Mouse (Mus musculus) left cerebral cortex, adult 2 months (tissue): ENCODE measurements around the gene Homer1. TPM values are rescaled to one million over a fixed set of nuclear protein-coding genes. Genes with fewer than 3 reads are reported as not detected.

Experiments
- DNase-seq, 2 experiments: peaks; one replicate each; pipeline ENCODE4 v3.0.0; 2021 to 2022; ENCODE audit warnings: low spot score in 2 of 2, mixed read lengths in 1 of 2; ENCODE audit errors: extremely low spot score in 1 of 2
- H3K27ac ChIP-seq: fragments of 200-600 bp; 2 replicates; pipeline ENCODE4 v1.8.1; 2022
- H3K4me3 ChIP-seq: fragments of 200-600 bp; 2 replicates; pipeline ENCODE4 v1.8.1; 2022
- CTCF ChIP-seq: fragments of 200-600 bp; IDR thresholded peaks from 2 replicates; pipeline ENCODE4 v1.8.1; 2022; ENCODE audit warnings: antibody characterized with exemption, mild to moderate bottlenecking, moderate library complexity
- intact Hi-C: fragments of 180-260 bp; cut with DNase I; formaldehyde crosslinking; loops from one replicate; pipeline ENCODE4 v1.15.1; 2025
- total RNA-seq, 2 experiments: library from RNA; stranded (reverse); gene quantifications; 2 replicates each; pipeline ENCODE4 v1.2.3; 2021

Homer1 gene
- total RNA-seq, 2 experiments from 2014 or later = 381 to 464 TPM

GRCm38 (mm10) chr13:93418292-93418691 lies 118.9 kb downstream of the Homer1 start:
- DNase-seq = no peak
- intact Hi-C loops = no loop called here
- no peak overlapping the region for H3K27ac ChIP-seq
- H3K4me3 ChIP-seq = no peak overlapping the region
- no peak for TF ChIP-seq CTCF

- no peak for DNase-seq
- H3K4me3 ChIP-seq = no peak overlapping the region
- intact Hi-C loops = no loop called here
- no peak for TF ChIP-seq CTCF
- no peak overlapping the region for H3K27ac ChIP-seq
These were observed 120.3 kb downstream of the Homer1 start for GRCm38 (mm10) chr13:93419779-93420178.

DNA sequence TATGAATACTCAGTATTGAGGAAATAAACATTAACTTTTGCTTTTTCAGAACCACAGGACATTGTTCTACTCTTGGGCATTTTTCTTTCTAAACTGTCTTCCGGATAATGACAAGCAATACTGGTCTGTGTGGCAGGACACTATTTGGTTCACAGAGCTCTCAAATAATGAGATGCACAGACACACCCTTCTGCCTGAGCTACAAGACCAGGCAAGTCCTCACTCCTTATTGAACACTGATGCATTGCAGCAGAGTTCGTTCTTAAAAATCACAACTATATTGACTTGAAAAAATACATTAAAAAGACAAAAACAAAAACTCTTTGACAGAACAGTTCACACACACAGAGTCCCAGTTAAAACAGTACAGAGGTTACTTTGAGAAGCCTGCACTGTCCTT lies 123.8 kb downstream of the Homer1 start:
- no peak overlapping the region for H3K4me3 ChIP-seq
- intact Hi-C loops = no loop called here
- no peak for DNase-seq
- TF ChIP-seq CTCF = no peak
- no peak overlapping the region for H3K27ac ChIP-seq

GRCm38 (mm10) chr13:93427920-93428876 lies 128.8 kb downstream of the Homer1 start:
- DNase-seq = no peak
- TF ChIP-seq CTCF = no peak
- Histone ChIP-seq H3K4me3 (no peak overlapping the region), H3K27ac (no peak overlapping the region)
- intact Hi-C loops = no loop called here

DNA sequence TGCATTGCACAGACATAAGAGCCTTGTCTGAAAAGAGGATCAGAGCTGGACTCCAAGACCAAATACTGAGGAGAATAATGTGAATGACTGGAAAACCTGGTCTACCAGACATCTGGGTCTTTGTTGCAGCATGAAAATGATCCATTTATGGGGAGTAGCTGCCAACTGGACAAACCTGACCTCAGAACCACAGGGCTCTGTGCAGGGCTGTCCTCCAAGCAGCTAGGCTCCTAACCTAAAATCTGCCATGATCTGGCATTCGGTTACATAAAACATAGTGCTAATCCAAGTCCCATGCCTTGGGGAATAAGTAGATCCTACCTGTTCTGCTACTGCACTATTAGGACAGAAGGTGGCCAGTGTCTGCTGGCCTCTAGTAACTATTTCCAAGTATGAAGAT lies 129.8 kb downstream of the Homer1 start:
- no peak for DNase-seq
- H3K4me3 ChIP-seq = no peak overlapping the region
- no peak overlapping the region for H3K27ac ChIP-seq
- intact Hi-C loops = no loop called here
- TF ChIP-seq CTCF = no peak

GRCm38 (mm10) chr13:93440167-93440566 lies 140.7 kb downstream of the Homer1 start:
- Histone ChIP-seq H3K27ac (no peak overlapping the region), H3K4me3 (no peak overlapping the region)
- TF ChIP-seq CTCF = no peak
- intact Hi-C loops = no loop called here
- no peak for DNase-seq

- DNase-seq = peak in 1 of 2 experiments; percentile 31
These were observed 153.8 kb downstream of the Homer1 start for GRCm38 (mm10) chr13:93453275-93453674.

More at GRCm38 (mm10) chr13:93453275-93453674, 153.8 kb downstream of the Homer1 start:
- H3K4me3 ChIP-seq = no peak overlapping the region
- intact Hi-C loops = loop anchor here (2.0 to 5.0 kb wide), 3 partner anchors 46 to 269 kb away; partner anchors contain the start of gene Jmy
- H3K27ac ChIP-seq = 0 out of 2 replicates have a peak overlapping the region, but pooled peaks have one; percentile 7
- TF ChIP-seq CTCF = no peak

Other genes starting within 250 kb of the Homer1 start
- gene Cmya5, start 154.9 kb upstream of the Homer1 start, total RNA-seq = 1 to 10 TPM; 5.4 to 6.0 TPM
- gene Tent2, start 107.2 kb upstream of the Homer1 start, total RNA-seq = 10 to 100 TPM; 23.9 to 30.1 TPM
- gene Jmy, start 200.2 kb downstream of the Homer1 start, total RNA-seq = 10 to 100 TPM; 37.4 to 41.0 TPM